Mouse (Mus musculus): ENCODE data around the gene Pnpla5. TPM values are rescaled to one million over a fixed set of nuclear protein-coding genes. Genes with fewer than 3 reads are reported as not detected.
"Not testable (repeated sequence)": the region's sequence is repeated elsewhere in the genome, so short reads cannot be mapped to it uniquely, and the experiment has no call there.

The Pnpla5 gene
- polyA plus RNA-seq, 1 experiment from 2014 or later: not detected

DNA sequence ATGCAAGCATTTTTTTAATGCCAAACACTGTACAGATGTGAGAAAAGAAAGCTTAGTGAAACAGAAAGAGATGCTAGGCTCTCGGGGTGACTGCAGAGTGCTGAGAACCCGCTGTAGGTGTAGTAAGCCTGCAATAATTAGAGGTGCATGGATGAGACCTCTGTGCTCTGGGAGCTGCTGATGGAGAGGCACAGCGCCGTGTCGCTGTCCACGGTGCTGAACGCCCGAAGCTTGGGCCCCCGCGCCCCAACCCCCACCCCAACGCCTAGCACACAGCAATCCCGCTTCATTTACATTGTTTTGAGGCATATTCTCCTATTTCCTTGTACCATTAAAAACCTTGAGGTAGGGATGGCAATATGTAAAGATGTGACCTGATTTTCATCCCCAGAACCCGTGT, 14.1 kb downstream of the Pnpla5 start:
- 9% methylated on average over 13 of the region's 13 CpGs for whole genome bisulfite sequencing
- peaks cover 17% of the 10 kb centered on the region for H3K4me1 ChIP-seq (ENCODE audit: control insufficient read depth, insufficient read depth, low read length)
- no peaks in the 10 kb centered on the region for H3K36me3 ChIP-seq (ENCODE audit: control insufficient read depth, insufficient read depth, low read length)
- H3K27me3 ChIP-seq (ENCODE audit: control insufficient read depth, insufficient read depth, low read length): peaks cover 7% of the 10 kb centered on the region; the same call in 1 of the 2 replicates
- no peak overlapping the region for H3K4me2 ChIP-seq (ENCODE audit: low read length)
- H3K9ac ChIP-seq (replicated peaks; ENCODE audit: low read length): no peak overlapping the region
- no peaks in the 10 kb centered on the region for H3K9me3 ChIP-seq (ENCODE audit: control insufficient read depth, low read length)
- no peak overlapping the region for H3K4me3 ChIP-seq (replicated peaks; ENCODE audit: low read depth, low read length)
- no peak overlapping the region for H3K27ac ChIP-seq (replicated peaks; ENCODE audit: low read depth, low read length)
- ATAC-seq (ENCODE audit: low FRiP score, low TSS enrichment) (no peak), DNase-seq (peak; percentile 45)

GRCm38 (mm10) chr15:84105924-84106500, 17.0 kb downstream of the Pnpla5 start:
- Histone ChIP-seq H3K27me3 (ENCODE audit: control insufficient read depth, insufficient read depth, low read length) (peaks cover 4% of the 10 kb centered on the region; the same call in 1 of the 2 replicates), H3K27ac (replicated peaks; ENCODE audit: low read depth, low read length) (peak overlapping the region; percentile 60), H3K9ac (replicated peaks; ENCODE audit: low read length) (peak overlapping the region; percentile 65), H3K4me2 (ENCODE audit: low read length) (peak overlapping the region; percentile 79), H3K4me3 (replicated peaks; ENCODE audit: low read depth, low read length) (peak overlapping the region; percentile 60), H3K9me3 (ENCODE audit: control insufficient read depth, low read length) (no peaks in the 10 kb centered on the region), H3K36me3 (ENCODE audit: control insufficient read depth, insufficient read depth, low read length) (no peaks in the 10 kb centered on the region), H3K4me1 (ENCODE audit: control insufficient read depth, insufficient read depth, low read length) (peaks cover 17% of the 10 kb centered on the region)
- ATAC-seq (ENCODE audit: low FRiP score, low TSS enrichment) (peak; percentile 15; the same call in 1 of the 2 replicates), DNase-seq (peak; percentile 49)
- 11% methylated on average over 12 of the region's 12 CpGs for WGBS

DNA sequence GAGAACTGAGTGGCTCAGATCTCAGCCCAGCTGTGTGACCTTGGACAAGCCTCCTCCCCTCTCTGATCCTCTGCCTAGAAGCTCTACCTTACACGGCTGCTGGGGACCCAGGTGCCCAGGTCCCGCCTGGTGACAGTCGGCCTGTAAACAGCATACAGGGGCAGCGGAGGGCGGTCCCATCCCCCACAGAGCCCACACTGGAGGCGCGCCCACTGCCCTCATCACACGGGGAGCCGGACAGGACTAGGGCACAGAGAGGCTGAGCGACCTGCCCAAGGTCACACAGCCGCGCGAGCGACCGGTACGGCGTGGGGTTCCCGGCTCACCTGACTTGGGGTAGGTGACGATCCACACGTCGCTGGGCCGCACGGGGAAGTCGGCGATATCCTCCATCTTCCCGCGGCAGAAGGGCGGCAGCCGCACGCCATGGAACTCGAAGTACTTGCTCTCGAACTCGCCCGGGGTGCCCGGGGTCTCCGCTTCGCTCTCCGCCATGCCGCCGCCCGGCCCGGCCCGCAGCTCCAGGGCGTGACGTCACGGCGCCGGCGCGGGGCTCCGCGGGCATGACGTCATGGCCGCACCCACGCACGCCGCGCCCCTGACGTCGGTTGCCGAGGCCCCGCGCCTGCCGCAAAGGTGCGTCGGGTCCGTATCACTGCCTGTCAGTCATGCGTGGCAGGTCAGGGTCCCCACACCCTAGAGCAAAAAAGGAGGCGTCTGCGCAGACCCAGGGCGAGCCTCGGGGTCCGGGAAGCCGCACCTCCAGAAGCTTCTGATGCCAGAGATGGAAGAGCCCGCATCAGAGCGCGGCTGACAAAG, 17.7 kb downstream of the Pnpla5 start, which contains the start of gene Sult4a1:
Sult4a1 (minus strand) TSS at position 650 of the 819 bp plus-strand sequence.
- Histone ChIP-seq H3K4me1 (ENCODE audit: control insufficient read depth, insufficient read depth, low read length) (peaks cover 17% of the 10 kb centered on the region), H3K27me3 (ENCODE audit: control insufficient read depth, insufficient read depth, low read length) (peaks cover 4% of the 10 kb centered on the region; the same call in 1 of the 2 replicates), H3K4me2 (ENCODE audit: low read length) (peak within 1 kb of the TSS; percentile 79), H3K9me3 (ENCODE audit: control insufficient read depth, low read length) (no peaks in the 10 kb centered on the region), H3K4me3 (replicated peaks; ENCODE audit: low read depth, low read length) (peak within 1 kb of the TSS; percentile 60), H3K27ac (replicated peaks; ENCODE audit: low read depth, low read length) (peak within 1 kb of the TSS; percentile 60), H3K36me3 (ENCODE audit: control insufficient read depth, insufficient read depth, low read length) (no peaks in the 10 kb centered on the region), H3K9ac (replicated peaks; ENCODE audit: low read length) (peak within 1 kb of the TSS; percentile 65)
- peak; percentile 89 for DNase-seq
- ATAC-seq (ENCODE audit: low FRiP score, low TSS enrichment): peak; percentile 69
- WGBS: under 1% methylated on average over 77 of the region's 77 CpGs

DNA sequence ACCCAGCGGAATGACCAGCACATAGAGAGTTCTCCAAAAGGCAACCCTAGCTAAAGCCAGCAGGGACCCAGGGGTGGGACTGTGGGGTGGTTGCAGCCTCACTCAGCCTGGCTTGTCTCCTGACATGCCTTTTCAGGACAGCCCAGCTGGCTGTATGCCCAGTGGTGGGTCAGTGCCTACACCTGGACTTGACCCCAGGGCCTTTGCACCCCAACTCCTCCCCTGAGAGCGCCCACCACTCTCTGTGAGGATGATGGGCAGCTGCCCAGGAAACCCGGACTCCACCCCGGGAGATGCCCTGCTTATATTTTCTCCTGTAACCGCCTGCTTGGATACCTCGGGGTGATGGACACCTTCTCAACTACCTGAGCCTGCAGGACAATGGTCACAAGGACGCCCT, 18.3 kb downstream of the Pnpla5 start:
- H3K4me3 ChIP-seq (replicated peaks; ENCODE audit: low read depth, low read length): peak overlapping the region; percentile 60
- H3K27me3 ChIP-seq (ENCODE audit: control insufficient read depth, insufficient read depth, low read length): peaks cover 4% of the 10 kb centered on the region; the same call in 1 of the 2 replicates
- DNase-seq: no peak
- no peaks in the 10 kb centered on the region for H3K36me3 ChIP-seq (ENCODE audit: control insufficient read depth, insufficient read depth, low read length)
- 84% methylated on average over 7 of the region's 7 CpGs for WGBS
- H3K4me2 ChIP-seq (ENCODE audit: low read length): peak overlapping the region; percentile 79
- peak overlapping the region; percentile 65 for H3K9ac ChIP-seq (replicated peaks; ENCODE audit: low read length)
- H3K4me1 ChIP-seq (ENCODE audit: control insufficient read depth, insufficient read depth, low read length): peaks cover 17% of the 10 kb centered on the region
- no peak overlapping the region for H3K27ac ChIP-seq (replicated peaks; ENCODE audit: low read depth, low read length)
- ATAC-seq (ENCODE audit: low FRiP score, low TSS enrichment): no peak
- H3K9me3 ChIP-seq (ENCODE audit: control insufficient read depth, low read length): no peaks in the 10 kb centered on the region

GRCm38 (mm10) chr15:84097536-84097935, 25.4 kb downstream of the Pnpla5 start:
- not testable (repeated sequence) for H3K4me2 ChIP-seq (ENCODE audit: low read length); H3K9me3 ChIP-seq (ENCODE audit: control insufficient read depth, low read length); ATAC-seq (ENCODE audit: low FRiP score, low TSS enrichment); H3K27me3 ChIP-seq (ENCODE audit: control insufficient read depth, insufficient read depth, low read length); DNase-seq; H3K4me3 ChIP-seq (replicated peaks; ENCODE audit: low read depth, low read length); H3K27ac ChIP-seq (replicated peaks; ENCODE audit: low read depth, low read length); H3K4me1 ChIP-seq (ENCODE audit: control insufficient read depth, insufficient read depth, low read length); H3K9ac ChIP-seq (replicated peaks; ENCODE audit: low read length); H3K36me3 ChIP-seq (ENCODE audit: control insufficient read depth, insufficient read depth, low read length)
- WGBS: 89% methylated on average over 15 of the region's 15 CpGs

DNA sequence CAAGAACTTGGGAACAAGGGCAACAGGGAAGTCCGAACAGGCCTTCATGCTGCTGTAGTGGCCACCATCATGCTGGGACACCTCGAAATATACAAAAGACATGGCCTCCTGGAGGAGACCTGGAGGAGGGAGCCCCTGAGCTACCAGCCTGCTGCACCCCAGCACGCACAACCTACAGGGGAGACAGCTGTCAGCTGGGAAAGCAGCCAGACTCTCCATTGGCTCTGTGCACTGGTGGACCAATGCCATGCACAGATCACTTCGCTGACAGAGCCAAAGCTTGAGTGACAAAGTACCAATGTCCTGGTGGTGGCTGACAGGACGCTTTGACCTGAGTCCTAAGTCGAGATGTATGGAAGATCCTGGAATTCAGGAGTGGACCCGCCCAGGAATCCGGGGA, 26.9 kb downstream of the Pnpla5 start:
- Histone ChIP-seq H3K4me1 (ENCODE audit: control insufficient read depth, insufficient read depth, low read length) (no peaks in the 10 kb centered on the region), H3K4me2 (ENCODE audit: low read length) (no peak overlapping the region), H3K36me3 (ENCODE audit: control insufficient read depth, insufficient read depth, low read length) (no peaks in the 10 kb centered on the region), H3K4me3 (replicated peaks; ENCODE audit: low read depth, low read length) (no peak overlapping the region), H3K27me3 (ENCODE audit: control insufficient read depth, insufficient read depth, low read length) (no peaks in the 10 kb centered on the region), H3K27ac (replicated peaks; ENCODE audit: low read depth, low read length) (no peak overlapping the region), H3K9ac (replicated peaks; ENCODE audit: low read length) (no peak overlapping the region), H3K9me3 (ENCODE audit: control insufficient read depth, low read length) (no peaks in the 10 kb centered on the region)
- DNase-seq: no peak
- WGBS: 83% methylated on average over 8 of the region's 8 CpGs
- no peak for ATAC-seq (ENCODE audit: low FRiP score, low TSS enrichment)

DNA sequence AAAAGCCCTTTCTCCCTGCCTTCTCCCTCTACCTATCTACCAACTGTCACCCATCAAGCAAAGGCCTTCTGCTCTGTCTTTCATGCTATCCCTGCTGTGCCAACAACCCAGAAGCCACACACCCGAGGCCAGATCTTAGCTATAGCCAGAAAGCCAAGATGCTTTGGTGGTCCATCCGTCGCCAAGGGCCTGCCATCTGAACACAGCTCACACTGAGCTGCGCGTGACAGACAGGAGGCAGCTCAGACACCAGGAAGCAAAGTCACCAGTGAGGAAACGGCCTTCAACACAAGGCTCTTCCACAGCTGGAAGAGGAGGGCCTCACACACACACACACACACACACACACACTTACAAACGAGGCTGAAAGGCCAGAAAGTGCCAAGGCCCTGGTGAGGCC, 28.1 kb downstream of the Pnpla5 start:
- H3K36me3 ChIP-seq (ENCODE audit: control insufficient read depth, insufficient read depth, low read length): peaks cover 8% of the 10 kb centered on the region; the same call in 1 of the 2 replicates
- H3K4me2 ChIP-seq (ENCODE audit: low read length): no peak overlapping the region
- DNase-seq: no peak
- ATAC-seq (ENCODE audit: low FRiP score, low TSS enrichment): no peak
- no peaks in the 10 kb centered on the region for H3K9me3 ChIP-seq (ENCODE audit: control insufficient read depth, low read length)
- H3K9ac ChIP-seq (replicated peaks; ENCODE audit: low read length): no peak overlapping the region
- H3K27ac ChIP-seq (replicated peaks; ENCODE audit: low read depth, low read length): no peak overlapping the region
- no peaks in the 10 kb centered on the region for H3K27me3 ChIP-seq (ENCODE audit: control insufficient read depth, insufficient read depth, low read length)
- H3K4me1 ChIP-seq (ENCODE audit: control insufficient read depth, insufficient read depth, low read length): no peaks in the 10 kb centered on the region
- WGBS: 66% methylated on average over 7 of the region's 7 CpGs
- no peak overlapping the region for H3K4me3 ChIP-seq (replicated peaks; ENCODE audit: low read depth, low read length)

- H3K9me3 ChIP-seq (ENCODE audit: control insufficient read depth, low read length): no peaks in the 10 kb centered on the region
- ATAC-seq (ENCODE audit: low FRiP score, low TSS enrichment): no peak
- 56% methylated on average over 9 of the region's 9 CpGs for WGBS
- H3K27ac ChIP-seq (replicated peaks; ENCODE audit: low read depth, low read length): no peak overlapping the region
- no peaks in the 10 kb centered on the region for H3K27me3 ChIP-seq (ENCODE audit: control insufficient read depth, insufficient read depth, low read length)
- no peak overlapping the region for H3K9ac ChIP-seq (replicated peaks; ENCODE audit: low read length)
- no peak overlapping the region for H3K4me3 ChIP-seq (replicated peaks; ENCODE audit: low read depth, low read length)
- H3K4me1 ChIP-seq (ENCODE audit: control insufficient read depth, insufficient read depth, low read length): no peaks in the 10 kb centered on the region
- DNase-seq: no peak
- H3K4me2 ChIP-seq (ENCODE audit: low read length): no peak overlapping the region
- peaks cover 15% of the 10 kb centered on the region for H3K36me3 ChIP-seq (ENCODE audit: control insufficient read depth, insufficient read depth, low read length)
Measured at GRCm38 (mm10) chr15:84086775-84087174, 36.2 kb downstream of the Pnpla5 start.
